Mouse (Mus musculus): Measurements from ENCODE around the gene Coro7. TPM values are rescaled to one million over a fixed set of nuclear protein-coding genes. Genes with fewer than 3 reads are reported as not detected.

Gene Coro7
- total RNA-seq, 2 experiments from 2014 or later: 81.1 to 93.9 TPM

DNA sequence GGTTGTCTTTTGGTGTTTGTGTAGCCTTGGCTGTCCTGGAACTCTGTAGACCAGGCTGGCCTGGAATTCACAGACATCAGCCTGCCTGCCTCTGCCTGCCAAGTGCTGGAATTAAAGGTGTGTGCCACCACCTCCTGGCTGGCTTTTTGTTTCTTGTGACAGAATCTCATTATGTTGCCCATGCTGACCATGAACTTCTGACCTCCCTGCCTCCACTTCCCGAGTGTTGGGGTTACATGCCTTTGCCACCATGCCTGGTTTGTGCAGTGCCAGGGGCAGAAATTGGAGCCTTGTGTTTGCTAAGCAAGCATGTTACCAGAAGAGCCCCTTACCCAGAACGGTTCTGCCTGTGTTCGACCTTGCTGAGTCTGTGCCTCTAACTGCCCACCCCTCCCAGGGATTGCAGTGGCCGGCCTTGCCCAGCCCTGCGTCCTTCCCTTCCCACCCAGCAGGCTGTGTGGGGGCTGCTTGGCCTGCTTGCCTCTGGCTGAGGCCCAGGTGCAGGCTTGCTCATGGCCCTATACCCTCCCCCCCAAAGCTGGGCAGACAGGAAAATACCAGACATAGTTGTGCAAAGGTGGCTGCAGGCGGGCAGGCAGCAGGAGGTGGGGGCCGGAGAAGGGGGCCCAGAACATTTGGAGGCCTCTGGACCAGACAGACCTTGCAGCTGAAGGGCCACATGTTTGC, 76.7 kb downstream of the Coro7 start:
- no peak for DNase-seq (ENCODE audit: low spot score in 2 of 2)
- intact Hi-C loops (cut with DNase I): no loop called here

DNA sequence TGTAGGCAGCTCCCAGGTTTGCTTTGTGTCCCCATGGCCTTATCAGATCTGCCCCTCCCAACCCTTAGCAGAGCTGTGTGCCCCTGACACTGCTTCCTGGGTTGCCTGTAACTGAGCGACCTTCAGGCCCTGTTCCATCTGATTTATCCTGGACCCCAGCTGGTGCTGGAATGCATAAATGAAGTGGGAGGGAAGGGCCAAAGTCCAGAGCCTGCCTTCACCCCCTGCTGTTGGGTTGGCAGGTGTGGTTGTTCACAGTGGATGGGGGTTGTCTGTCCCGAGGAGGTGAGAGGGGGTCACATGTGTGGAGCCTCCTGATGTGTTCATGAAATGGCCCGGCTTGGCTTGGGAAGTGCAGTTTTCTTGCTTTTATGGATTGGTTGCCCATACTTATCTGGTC, 77.4 kb downstream of the Coro7 start:
- intact Hi-C loops (cut with DNase I): no loop called here
- DNase-seq (ENCODE audit: low spot score in 2 of 2): no peak

DNA sequence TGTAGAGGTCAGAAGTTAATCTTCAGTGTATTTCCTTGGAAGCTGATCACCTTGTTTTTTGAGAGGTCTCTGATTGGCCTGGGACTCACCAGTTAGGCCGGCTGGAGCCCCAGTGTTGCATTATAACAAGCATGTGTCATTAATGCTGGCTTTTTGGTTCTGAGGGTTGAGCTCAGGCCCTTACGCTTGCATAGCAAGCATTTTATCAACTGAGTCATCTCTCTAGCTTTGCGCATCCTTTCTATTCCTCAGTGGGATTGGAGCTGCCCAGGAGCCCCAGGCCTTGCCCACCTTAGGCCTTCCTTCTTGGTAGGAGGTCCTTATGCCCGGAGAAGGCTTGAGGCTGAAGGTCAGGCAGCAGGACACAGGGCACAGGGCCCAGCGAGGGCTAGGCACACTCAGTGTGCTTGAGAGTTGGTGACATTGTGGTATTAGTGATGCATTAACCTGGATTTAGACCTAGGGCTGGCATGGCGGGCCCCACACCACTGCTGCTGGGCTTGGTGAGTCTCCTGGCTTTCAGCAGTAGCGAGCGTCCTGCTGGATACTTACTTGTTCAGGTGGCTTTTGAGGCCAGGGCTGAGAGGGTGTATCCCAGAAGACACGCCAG, 78.8 kb downstream of the Coro7 start:
- no peak for DNase-seq (ENCODE audit: low spot score in 2 of 2)
- intact Hi-C loops (cut with DNase I): no loop called here

DNA sequence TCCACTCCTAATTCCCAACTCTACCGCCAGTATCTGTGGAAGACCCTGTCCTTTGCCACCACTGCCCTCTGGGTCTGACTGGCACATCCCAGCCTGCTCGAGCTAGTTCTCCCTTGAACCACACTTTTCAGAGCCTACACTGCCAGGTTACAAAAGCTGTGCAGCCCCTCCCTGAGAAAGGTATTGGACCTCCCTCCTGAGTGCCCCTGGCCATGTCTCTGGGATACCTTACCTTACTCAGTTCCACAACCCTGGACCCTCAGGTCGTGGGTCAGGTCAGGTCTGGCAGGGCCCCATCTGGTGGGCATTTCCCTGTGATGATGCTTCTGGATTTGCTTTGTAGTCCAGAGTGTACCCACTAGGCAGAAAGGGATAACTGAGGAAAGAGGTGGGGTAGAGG, 80.0 kb downstream of the Coro7 start:
- no peak for DNase-seq (ENCODE audit: low spot score in 2 of 2)
- intact Hi-C loops (cut with DNase I): no loop called here

DNA sequence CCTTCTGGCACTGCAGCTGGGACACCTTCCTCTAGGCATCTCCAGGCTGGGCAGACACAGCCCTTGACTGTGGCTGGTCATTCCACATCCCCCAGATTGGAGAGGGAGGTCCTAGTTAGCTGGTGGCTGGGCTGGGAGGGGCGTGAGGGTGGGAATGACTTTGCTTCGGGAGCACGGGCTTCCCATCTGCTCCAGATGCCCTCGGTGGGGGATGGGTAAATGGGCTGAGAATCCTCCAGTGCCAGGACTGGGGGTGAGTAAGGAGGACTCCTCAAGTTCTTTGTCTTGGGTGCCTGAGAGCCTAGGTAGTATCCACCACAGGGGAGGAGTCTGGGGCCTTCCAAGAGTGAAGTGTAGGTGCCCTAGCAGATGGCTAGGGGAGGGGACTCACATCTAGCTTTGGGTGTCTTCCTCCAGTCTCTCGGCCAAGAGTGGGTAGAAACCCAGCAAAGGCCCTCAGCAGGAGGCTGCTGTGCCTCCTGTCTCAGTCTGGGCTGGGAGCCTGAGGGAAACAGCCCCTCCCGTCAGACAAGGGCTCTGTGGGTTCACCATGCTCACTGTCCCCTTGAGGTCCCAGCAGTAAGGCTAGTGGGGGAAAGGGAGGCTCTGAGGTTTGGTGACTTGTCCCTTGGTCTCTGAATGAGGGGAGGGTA, 80.6 kb downstream of the Coro7 start:
- intact Hi-C loops (cut with DNase I): no loop called here
- DNase-seq (ENCODE audit: low spot score in 2 of 2): no peak

DNA sequence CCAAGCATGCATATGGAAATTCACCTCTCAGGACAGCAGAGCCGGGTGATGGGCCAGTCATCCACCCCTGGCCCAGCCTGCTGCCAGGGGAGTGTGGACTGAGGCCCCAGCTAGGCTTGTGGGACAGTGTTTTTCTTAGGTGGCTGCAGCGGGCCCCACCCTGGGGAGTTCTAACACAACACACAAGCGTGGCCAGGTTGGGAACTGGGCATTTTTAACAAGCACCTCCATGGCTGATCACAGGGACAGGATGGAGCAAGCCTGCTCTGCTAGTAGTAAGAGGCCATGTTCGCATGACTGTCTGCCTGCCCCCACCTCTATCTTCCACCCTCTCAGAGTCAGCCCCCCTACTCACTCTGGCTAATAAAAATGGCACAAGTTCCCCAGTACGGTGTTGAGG, 81.5 kb downstream of the Coro7 start:
- intact Hi-C loops (cut with DNase I): no loop called here
- no peak for DNase-seq (ENCODE audit: low spot score in 2 of 2)

DNA sequence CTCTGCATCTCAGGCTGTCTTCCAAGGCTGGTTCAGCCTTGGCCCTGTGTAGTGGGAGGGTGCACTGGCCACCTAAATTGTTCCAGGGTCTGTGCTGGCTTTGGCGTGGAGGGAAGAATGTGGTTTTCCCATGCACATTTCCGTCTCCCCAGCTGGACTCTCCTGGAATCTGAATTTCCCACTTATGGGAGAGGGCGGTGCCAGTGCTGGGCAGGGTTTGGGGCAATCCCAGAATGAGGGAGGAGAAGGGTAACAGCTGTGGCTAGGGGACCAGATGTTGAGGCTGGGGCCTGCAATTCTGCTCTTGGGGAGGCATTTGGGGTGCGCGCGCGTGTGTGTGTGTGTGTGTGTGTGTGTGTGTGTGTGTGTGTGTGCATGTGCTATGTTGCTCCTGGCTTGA, 82.3 kb downstream of the Coro7 start:
- intact Hi-C loops (cut with DNase I): no loop called here
- no peak for DNase-seq (ENCODE audit: low spot score in 2 of 2)

DNA sequence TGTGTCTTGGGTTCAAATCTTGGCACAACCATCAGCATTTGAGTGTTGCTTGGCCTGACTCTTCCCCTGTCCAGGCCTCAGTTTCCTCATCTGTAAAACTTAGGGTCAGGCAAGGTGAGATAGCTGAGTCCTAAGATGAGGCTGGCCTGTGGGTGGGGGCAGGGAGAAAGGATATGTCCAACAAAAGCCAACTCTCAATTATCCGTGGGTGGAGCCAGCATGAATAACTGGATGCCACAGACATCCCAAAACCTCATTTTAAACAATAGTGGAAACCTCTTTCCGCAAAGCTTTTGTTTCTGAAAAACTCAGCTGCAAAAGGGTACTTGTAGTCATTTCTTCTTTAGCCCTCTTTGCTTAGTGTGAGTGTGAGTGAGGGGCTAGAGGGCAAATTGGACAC, 82.7 kb downstream of the Coro7 start:
- DNase-seq (ENCODE audit: low spot score in 2 of 2): no peak
- intact Hi-C loops (cut with DNase I): no loop called here

DNA sequence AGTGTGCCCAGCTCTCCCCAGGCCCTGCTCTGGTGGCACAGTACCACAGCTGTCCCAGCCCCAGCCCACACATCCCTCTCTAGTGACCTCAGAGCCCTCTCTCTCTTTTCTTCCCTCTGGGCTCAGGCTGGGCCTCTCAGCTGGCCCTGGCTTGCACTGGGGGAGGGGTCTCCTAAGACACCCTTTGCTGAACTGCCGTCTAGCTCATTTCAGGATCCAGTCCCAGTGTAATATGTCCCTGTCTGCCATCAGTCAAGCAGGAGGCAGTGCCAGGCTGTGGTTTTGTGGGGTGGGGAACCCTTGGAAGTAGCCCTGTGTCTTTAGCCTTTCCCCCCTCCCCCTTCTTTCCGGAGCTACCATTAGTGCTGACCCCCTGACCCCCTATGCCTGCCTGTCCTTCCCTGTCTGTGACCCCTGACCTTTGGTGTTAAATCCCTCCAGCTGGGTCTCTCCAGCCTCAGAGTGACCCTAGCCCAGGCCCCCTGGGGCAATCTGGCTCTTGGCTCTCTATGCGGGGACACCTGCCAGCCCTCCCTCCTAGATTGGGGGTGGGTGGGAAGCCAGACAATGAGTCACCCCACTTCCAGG, 83.3 kb downstream of the Coro7 start:
- intact Hi-C loops (cut with DNase I): no loop called here
- no peak for DNase-seq (ENCODE audit: low spot score in 2 of 2)

DNA sequence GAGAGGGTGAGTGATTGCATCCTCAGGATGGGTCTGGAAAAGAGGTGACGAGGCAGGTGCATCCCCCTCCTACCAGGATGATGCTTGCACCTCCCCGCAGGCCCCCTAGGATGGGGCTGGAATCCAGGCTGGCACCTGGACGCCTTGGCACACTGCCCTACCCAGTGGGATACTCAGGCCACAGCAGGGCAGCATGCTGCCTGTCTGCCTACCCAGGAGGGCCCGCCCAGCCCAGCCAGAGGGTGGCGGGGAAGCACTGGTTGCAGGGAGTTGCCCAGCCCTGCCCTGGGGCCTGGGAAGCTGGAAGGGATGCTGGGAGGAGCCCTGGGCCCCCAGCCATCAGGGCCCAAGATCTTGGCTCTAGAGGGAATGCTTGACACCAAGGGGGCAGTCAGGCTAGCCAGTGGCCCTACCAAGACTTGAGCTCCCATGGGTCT, 84.0 kb downstream of the Coro7 start:
- intact Hi-C loops (cut with DNase I): no loop called here
- no peak for DNase-seq (ENCODE audit: low spot score in 2 of 2)

DNA sequence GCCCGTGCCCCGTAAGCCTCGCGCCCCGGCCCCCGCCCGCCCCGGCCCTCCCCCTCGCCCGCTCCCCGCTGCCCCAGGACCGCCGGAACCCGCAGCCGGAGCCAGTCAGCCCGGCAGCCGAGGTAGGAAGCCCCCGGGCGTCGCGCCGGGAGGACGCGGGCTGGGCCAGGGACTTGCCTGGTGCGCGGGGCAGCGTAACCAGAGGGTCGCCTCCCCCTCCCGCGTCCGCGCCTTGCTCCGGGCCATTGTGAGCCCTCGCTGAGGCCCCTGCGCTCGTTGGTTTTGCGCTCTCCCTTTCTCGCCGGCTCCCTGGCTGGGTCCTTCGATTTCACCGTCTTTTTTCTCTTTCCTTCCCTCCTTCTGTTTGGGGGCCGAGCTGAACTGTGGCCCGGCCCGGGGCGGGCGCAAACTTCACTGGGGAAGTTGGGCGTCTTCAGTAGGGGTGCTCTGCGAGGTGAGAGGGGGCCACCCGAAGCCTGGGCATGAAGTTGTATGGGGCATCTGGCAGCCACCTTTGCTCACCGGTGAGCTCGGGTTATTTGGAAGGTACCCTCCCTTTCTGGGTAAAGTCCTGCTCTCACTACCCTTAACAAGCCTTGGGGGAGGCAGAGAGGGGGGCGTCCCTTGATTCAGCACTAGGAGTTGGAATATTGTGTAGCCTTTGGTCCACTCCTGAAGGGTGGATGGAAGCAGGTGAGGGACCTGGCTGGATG, 84.6 kb downstream of the Coro7 start:
- intact Hi-C loops (cut with DNase I): loop anchor here (5.0 kb wide), 1 partner anchor 38 kb away; the partner anchor contains the start of gene Tfap4
- no peak for DNase-seq (ENCODE audit: low spot score in 2 of 2)

DNA sequence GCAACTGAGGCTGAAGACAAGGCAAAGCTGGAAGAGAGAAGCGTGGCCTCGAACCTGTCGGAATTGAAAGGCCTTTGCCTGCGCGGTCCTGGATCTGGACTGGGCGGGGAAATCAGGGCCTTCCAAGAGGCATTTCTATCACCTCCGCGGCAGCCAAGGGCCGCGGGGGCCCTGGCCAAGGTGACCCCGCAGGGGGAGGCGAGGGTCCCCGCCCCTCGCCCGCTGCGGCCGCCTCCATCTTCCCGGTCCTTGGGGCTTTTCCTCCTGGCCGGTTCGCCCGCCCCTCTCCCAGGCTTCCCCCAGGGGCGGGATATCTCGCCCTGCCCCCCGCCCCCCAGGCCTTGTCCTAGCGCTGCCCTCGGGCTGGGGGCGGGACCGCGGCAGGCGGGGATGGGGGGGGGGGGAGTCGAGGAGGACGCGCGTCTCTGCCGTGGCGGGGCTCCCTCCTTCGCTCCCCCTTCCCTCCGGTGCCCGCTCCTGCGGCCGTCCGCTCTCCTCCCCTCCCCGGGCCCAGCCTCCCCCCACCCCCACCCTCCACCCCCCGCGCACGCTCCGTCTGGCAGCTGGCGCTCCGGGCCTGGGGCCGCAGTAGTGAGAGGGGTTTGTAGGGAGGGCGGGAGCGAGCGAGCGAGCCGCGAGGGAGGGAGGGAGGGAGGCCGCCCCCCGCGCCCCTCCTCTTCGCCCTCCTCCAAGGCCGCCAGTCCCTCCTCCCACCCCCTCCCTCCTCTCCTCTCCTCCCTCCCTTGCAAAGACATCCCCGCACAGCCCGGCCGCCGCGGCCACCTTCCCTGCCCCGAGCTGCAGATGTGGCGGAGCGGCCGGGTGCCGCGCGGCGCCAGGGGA, 85.4 kb downstream of the Coro7 start, which contains the start of gene Glis2:
Gene Glis2, plus strand, starts transcription at position 743 of the 843 bp plus-strand sequence.
- intact Hi-C loops (cut with DNase I): loop anchor here (5.0 kb wide), 1 partner anchor 37 kb away; the partner anchor contains the start of gene Tfap4
- DNase-seq (ENCODE audit: low spot score in 2 of 2): peak in 1 of 2 experiments; percentile 52

DNA sequence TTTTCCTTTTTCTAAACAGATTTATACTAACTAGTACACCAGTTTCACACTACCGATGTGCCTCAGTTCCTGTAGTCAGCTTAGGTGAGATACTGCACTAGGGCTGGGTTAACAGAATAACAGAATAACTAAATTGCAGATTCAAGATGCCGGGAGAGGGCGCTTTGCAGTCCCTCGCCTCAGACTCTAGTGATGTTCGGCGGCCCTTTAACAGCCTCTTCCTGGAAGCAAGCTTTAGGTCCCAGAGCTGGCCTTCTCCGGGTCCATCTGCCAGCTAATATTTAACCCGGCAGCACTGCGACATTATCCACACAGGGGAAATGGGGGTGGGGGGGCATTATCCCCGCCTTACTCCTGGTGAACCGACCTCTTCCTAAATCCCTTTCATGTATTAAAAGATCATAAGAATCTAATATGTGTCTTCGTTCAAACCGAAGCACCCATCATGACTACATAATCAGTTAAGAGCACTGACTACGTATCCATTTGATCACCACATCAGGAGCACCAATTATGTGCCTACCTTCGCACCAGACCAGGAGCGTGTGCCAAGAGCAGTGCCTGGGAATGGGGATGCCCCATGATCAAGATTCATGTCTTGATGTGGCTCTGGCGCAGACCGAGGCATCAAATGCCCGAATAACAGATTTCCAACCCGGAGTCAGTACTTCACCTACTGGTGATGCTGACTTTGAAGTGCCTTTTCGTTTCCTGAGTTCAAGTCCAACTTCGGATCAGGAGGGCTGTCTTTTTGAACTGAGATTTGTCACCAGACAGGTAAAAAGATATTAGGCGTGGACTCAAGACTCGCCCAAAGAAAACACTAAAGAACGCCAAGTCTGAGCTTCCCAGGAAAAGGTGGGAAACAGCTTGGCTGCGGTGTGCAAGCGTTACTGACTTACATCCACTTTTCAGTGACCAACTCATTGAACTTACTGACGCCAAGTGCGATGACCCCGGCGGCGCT, 86.4 kb downstream of the Coro7 start:
- intact Hi-C loops (cut with DNase I): loop anchor here (5.0 kb wide), 1 partner anchor 36 kb away; the partner anchor contains the start of gene Tfap4
- DNase-seq (ENCODE audit: low spot score in 2 of 2): peak; percentile 47 to 68

DNA sequence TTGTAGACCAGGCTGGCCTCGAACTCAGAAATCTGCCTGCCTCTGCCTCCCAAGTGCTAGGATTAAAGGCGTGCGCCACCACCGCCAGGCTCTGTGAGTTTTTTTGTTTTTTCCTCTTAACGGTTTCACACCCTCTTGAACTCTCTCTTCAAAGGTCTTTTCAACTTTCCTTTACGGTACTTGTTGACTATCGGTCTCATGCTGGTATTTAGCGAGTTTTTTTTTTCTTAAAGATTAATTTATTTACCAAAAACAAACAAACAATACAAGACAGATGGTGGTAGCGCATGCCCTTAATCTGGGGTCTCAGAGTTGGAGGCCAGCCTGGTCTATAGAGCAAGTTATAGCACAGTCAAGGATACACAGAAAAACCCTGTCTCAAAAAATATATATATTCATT, 89.3 kb downstream of the Coro7 start:
- no peak for DNase-seq (ENCODE audit: low spot score in 2 of 2)
- intact Hi-C loops (cut with DNase I): loop anchor here (5.0 kb wide), 1 partner anchor 33 kb away; the partner anchor contains the start of gene Tfap4

DNA sequence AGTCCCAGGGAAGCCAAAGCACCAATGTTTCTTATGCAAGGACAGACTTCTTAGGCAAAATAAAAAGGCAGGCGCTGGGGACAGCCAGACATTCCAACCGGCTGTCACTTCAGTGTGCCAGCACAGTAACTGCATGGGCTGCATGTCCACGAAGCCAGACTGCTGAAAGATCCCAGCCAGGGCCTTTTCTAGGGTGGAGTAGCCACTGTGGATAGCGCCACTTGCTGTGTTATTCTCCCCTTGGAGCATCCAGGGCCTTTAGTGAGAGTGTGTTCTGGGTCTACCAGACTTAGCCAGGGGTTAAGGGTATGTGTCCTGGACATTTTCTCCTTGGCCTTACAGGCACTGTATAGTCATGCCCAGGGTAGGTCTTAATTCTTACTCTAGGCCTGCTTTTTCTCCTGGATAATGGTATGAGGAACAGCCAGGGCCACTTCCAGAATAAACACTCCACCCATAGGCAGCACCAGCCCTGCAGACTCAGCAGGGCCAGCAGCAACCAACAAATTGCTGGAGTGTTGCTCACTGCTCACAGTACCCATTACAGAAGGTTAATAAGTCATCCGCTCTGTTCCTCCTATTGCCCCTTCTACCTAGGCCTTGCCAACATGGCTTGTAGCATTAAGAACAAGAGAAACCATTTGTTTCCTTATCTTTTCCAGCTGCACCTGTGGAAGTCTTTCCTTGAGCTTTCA, 91.9 kb downstream of the Coro7 start:
- no peak for DNase-seq (ENCODE audit: low spot score in 2 of 2)
- intact Hi-C loops (cut with DNase I): no loop called here

DNA sequence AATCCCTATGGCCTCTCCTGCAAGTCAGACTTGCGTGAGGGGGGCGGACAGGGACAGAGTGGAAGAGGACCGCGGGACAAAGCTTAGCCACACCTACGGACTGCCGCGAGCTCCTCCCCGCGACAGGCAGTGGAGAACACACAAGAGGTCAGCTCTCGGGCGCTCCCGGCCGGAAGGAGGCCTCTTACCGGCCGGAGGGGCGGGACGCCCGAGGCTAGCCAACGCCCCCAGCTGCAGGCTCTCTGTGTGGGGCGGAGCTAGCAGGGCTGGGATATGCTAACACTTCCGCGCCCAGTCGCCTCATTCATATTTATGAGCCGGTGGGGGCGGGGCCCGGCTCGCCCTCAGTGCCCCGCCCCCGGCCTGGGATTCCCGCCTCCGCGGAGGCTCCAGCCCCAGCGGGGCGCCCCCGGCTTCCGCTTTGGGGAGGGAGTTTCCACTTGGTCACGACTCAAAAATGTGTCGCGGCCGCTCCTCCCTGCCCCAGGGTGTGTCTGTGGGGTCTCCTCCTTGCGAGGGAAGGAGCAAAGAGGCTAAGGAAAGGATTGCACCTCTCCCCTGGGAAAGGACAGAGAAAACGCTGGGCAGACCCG, 93.0 kb downstream of the Coro7 start:
- intact Hi-C loops (cut with DNase I): no loop called here
- DNase-seq (ENCODE audit: low spot score in 2 of 2): peak; percentile 86 to 87
